In genomic region chr2:52371066-52371465, GRCm38 (mm10) we compare ENCODE assay signal across 8 mouse cellular contexts. TPM values are rescaled to one million over a fixed set of nuclear protein-coding genes. Genes with fewer than 3 reads are reported as not detected.
DNase-seq lines count a peak whose midpoint lies in the region.

No protein-coding gene starts in this region.

- intact Hi-C loops in heart, postnatal 25 days (cut with DNase I) = no loop called here
- intact Hi-C loops in gastrocnemius, postnatal 36 days (cut with DNase I) = loop anchor here (5.0 kb wide), 1 partner anchor 39 kb away; no protein-coding TSS in a partner anchor

- DNase-seq in heart, adult 11 months = peak; percentile 93
- DNase-seq in heart, postnatal 25 days (ENCODE audit: low spot score) = no peak
- peak; percentile 89 for DNase-seq in adrenal gland, postnatal 14 days
- DNase-seq in gastrocnemius, postnatal 36 days = peak; percentile 29 to 46
- peak; percentile 71 for DNase-seq in lung, postnatal 14 days
- DNase-seq in layer of hippocampus, adult 11-12 months (ENCODE audit: low spot score) = no peak
- DNase-seq in right cerebral cortex, adult 2 months (ENCODE audit: low spot score in 2 of 2) = no peak
- no peak for DNase-seq in spleen, adult 18-20 months

RNA-seq across cellular contexts. Expression of gene Neb, which starts 7.2 kb away (rescaled TPM):
- 1 to 10 TPM; 4.8 to 5.2 TPM for total RNA-seq in heart, postnatal 25 days (2021)
- total RNA-seq in adrenal gland, postnatal 14 days (2021) = 1.2 and 1.4 TPM in 2 replicates
- 1,000 to 10,000 TPM; 5,410 to 6,385 TPM for total RNA-seq in gastrocnemius, postnatal 36 days (2021)

RNA-seq across cellular contexts. Expression of gene Arl5a, which starts 53.6 kb away (rescaled TPM):
- 10 to 100 TPM; 35.3 to 38.2 TPM for total RNA-seq in heart, postnatal 25 days (2021)
- 48.4 and 49.6 TPM in 2 replicates for total RNA-seq in adrenal gland, postnatal 14 days (2021)
- 10 to 100 TPM; 27.5 to 29.7 TPM for total RNA-seq in gastrocnemius, postnatal 36 days (2021)

Comparison
In these comparisons a context has a peak if more than half of its experiments do, and no peak if none do; other contexts are left out.
1. DNase-seq: peak in heart, adult 11 months (single experiment), adrenal gland, postnatal 14 days (single experiment), gastrocnemius, postnatal 36 days (2 of 2) and lung, postnatal 14 days (single experiment); none in heart, postnatal 25 days (single experiment), layer of hippocampus, adult 11-12 months (single experiment), right cerebral cortex, adult 2 months (0 of 2) and spleen, adult 18-20 months (0 of 2).
2. RNA of gene Neb, which starts 7.2 kb away (total RNA-seq): 5,410 to 6,385 TPM in gastrocnemius, postnatal 36 days; 4.8 to 5.2 TPM in heart, postnatal 25 days and 1.2 to 1.4 TPM in adrenal gland, postnatal 14 days; every median in the first group is over 100 times any median in the second.